Mouse (Mus musculus) retina, postnatal 7 days (tissue): ENCODE results near the gene Nufip1.

Source experiments
- DNase-seq: peaks from one replicate; pipeline ENCODE4 v3.0.0-alpha.2; 2012; ENCODE audit warnings: low read depth, low spot score

Gene Nufip1

GRCm38 (mm10) chr14:76179343-76179742 is 68.7 kb downstream of the Nufip1 start:
- no peak for DNase-seq

- DNase-seq = no peak
Observed at GRCm38 (mm10) chr14:76185358-76185757, 74.7 kb downstream of the Nufip1 start.

- no peak for DNase-seq
Observed at GRCm38 (mm10) chr14:76186299-76186698, 75.6 kb downstream of the Nufip1 start.
